Mouse (Mus musculus): ENCODE results near the gene Gpr156.

GRCm38 (mm10) chr16:37934932-37935331 is 18.6 kb downstream of the Gpr156 start:
- no peak for TF ChIP-seq POLR2A (IDR thresholded peaks at IDR 0.05; ENCODE audit: insufficient read depth, low read depth, low read length)
- TF ChIP-seq CTCF (IDR thresholded peaks at IDR 0.05; ENCODE audit: insufficient read depth, low read depth, low read length), result no peak
